Mouse (Mus musculus) cerebellum, postnatal 10 days (tissue): ENCODE measurements around the gene Far1.

Source experiments
- DNase-seq, 2 experiments: peaks; one replicate each; pipeline ENCODE4 v3.0.0; 2021; ENCODE audit warnings: mixed read lengths in 2 of 2

Far1 gene

GRCm38 (mm10) chr7:113572741-113573140 is 59.1 kb downstream of the Far1 start:
- no peak for DNase-seq

GRCm38 (mm10) chr7:113582111-113582510 is 68.5 kb downstream of the Far1 start:
- no peak for DNase-seq

- no peak for DNase-seq
Measured at GRCm38 (mm10) chr7:113589211-113589610, 75.6 kb downstream of the Far1 start.

- DNase-seq: no peak
Measured at GRCm38 (mm10) chr7:113590330-113590729, 76.7 kb downstream of the Far1 start.

- DNase-seq: no peak
Measured at GRCm38 (mm10) chr7:113591084-113591483, 77.5 kb downstream of the Far1 start.

GRCm38 (mm10) chr7:113591557-113592354 is 78.1 kb downstream of the Far1 start:
- no peak for DNase-seq

GRCm38 (mm10) chr7:113592696-113593095 is 79.1 kb downstream of the Far1 start:
- no peak for DNase-seq

- peak; percentile 73 to 84 for DNase-seq
Measured at GRCm38 (mm10) chr7:113594363-113594762, 80.7 kb downstream of the Far1 start.

GRCm38 (mm10) chr7:113597231-113597630 is 83.6 kb downstream of the Far1 start:
- DNase-seq: no peak

- no peak for DNase-seq
Measured at GRCm38 (mm10) chr7:113601803-113602202, 88.2 kb downstream of the Far1 start.

GRCm38 (mm10) chr7:113607928-113608327 is 94.3 kb downstream of the Far1 start:
- peak; percentile 79 to 82 for DNase-seq

GRCm38 (mm10) chr7:113609027-113609705 is 95.5 kb downstream of the Far1 start:
- DNase-seq: peak; percentile 79 to 80

GRCm38 (mm10) chr7:113612628-113613027 is 99.0 kb downstream of the Far1 start:
- DNase-seq: no peak

- DNase-seq: no peak
Measured at GRCm38 (mm10) chr7:113614198-113614927, 100.7 kb downstream of the Far1 start.

- no peak for DNase-seq
Measured at GRCm38 (mm10) chr7:113619166-113619565, 105.5 kb downstream of the Far1 start.

GRCm38 (mm10) chr7:113619768-113620167 is 106.1 kb downstream of the Far1 start:
- DNase-seq: peak; percentile 37 to 42
